Mouse (Mus musculus) megakaryocyte, adult 5-6 weeks (primary cell): Measurements from ENCODE around the gene Pitpnm3. TPM values are rescaled to one million over a fixed set of nuclear protein-coding genes. Genes with fewer than 3 reads are reported as not detected.

Source experiments
- ATAC-seq: 2 replicates; pipeline ENCODE4 v1.8.0; 2016; ENCODE audit warnings: mild to moderate bottlenecking, inconsistent platforms; ENCODE audit not compliant: poor library complexity, severe bottlenecking
- total RNA-seq, 2 experiments: library from RNA; stranded (forward) in 1 of 2; stranded (reverse) in 1 of 2; fragments of 153-499, 151-499 nt in 1 of 2; fragments of 221-1000, 200-1000 nt in 1 of 2; gene quantifications; 2 replicates each; pipeline versions ENCODE4 v1.2.3 to v1.2.4; 2015 to 2017

Pitpnm3 gene
- total RNA-seq, 2 experiments from 2014 or later: 0.07 TPM; not detected in 1

- ATAC-seq: peak; percentile 67
These were observed 109.7 kb downstream of the Pitpnm3 start for GRCm38 (mm10) chr11:72025843-72026242.

GRCm38 (mm10) chr11:72024193-72024781 is 111.3 kb downstream of the Pitpnm3 start:
- peak; percentile 89 for ATAC-seq

GRCm38 (mm10) chr11:72023581-72023980 is 112.0 kb downstream of the Pitpnm3 start:
- ATAC-seq: no peak

GRCm38 (mm10) chr11:72022827-72023226 is 112.8 kb downstream of the Pitpnm3 start:
- no peak for ATAC-seq

GRCm38 (mm10) chr11:72021015-72021414 is 114.6 kb downstream of the Pitpnm3 start:
- no peak for ATAC-seq

GRCm38 (mm10) chr11:72017253-72017601 is 118.4 kb downstream of the Pitpnm3 start:
- no peak for ATAC-seq

- ATAC-seq: no peak
These were observed 118.9 kb downstream of the Pitpnm3 start for GRCm38 (mm10) chr11:72016518-72017252.

GRCm38 (mm10) chr11:72014674-72015073 is 120.9 kb downstream of the Pitpnm3 start:
- no peak for ATAC-seq

GRCm38 (mm10) chr11:72011955-72012354 is 123.6 kb downstream of the Pitpnm3 start:
- no peak for ATAC-seq

- no peak for ATAC-seq
These were observed 124.4 kb downstream of the Pitpnm3 start for GRCm38 (mm10) chr11:72010940-72011722.

- no peak for ATAC-seq
These were observed 125.2 kb downstream of the Pitpnm3 start for GRCm38 (mm10) chr11:72010367-72010766.

- ATAC-seq: no peak
These were observed 130.0 kb downstream of the Pitpnm3 start for GRCm38 (mm10) chr11:72005547-72005946.

GRCm38 (mm10) chr11:72003171-72003570 is 132.4 kb downstream of the Pitpnm3 start:
- ATAC-seq: no peak

GRCm38 (mm10) chr11:72002138-72002853 is 133.3 kb downstream of the Pitpnm3 start:
- no peak for ATAC-seq

- ATAC-seq: no peak
These were observed 135.4 kb downstream of the Pitpnm3 start for GRCm38 (mm10) chr11:72000194-72000593.

Other genes starting within 250 kb of the Pitpnm3 start
- 0.29 and 0.93 TPM in 2 replicates for gene Aipl1, start 98.3 kb downstream of the Pitpnm3 start, total RNA-seq (2015)
- gene Aipl1, start 98.3 kb downstream of the Pitpnm3 start, total RNA-seq (2017): 0.37 and 0.77 TPM in 2 replicates
- gene Pimreg, start 93.7 kb downstream of the Pitpnm3 start, total RNA-seq (2015): 34.0 and 34.1 TPM in 2 replicates
- 16.3 and 17.2 TPM in 2 replicates for gene Pimreg, start 93.7 kb downstream of the Pitpnm3 start, total RNA-seq (2017)
- not detected in 2 replicates for gene Gm43951, start 71.1 kb upstream of the Pitpnm3 start, total RNA-seq (2015)
- 0.11 and 0.24 TPM in 2 replicates for gene Gm43951, start 71.1 kb upstream of the Pitpnm3 start, total RNA-seq (2017)
- 3.6 and 8.8 TPM in 2 replicates for gene 4933427D14Rik, start 71.7 kb upstream of the Pitpnm3 start, total RNA-seq (2015)
- gene 4933427D14Rik, start 71.7 kb upstream of the Pitpnm3 start, total RNA-seq (2017): 5.6 and 9.4 TPM in 2 replicates
- 137 and 150 TPM in 2 replicates for gene Txndc17, start 71.8 kb upstream of the Pitpnm3 start, total RNA-seq (2015)
- 50.6 and 51.3 TPM in 2 replicates for gene Txndc17, start 71.8 kb upstream of the Pitpnm3 start, total RNA-seq (2017)
- gene Med31, start 79.8 kb upstream of the Pitpnm3 start, total RNA-seq (2015): 15.6 and 26.1 TPM in 2 replicates
- gene Med31, start 79.8 kb upstream of the Pitpnm3 start, total RNA-seq (2017): 19.3 and 20.1 TPM in 2 replicates
- gene Slc13a5, start 131.4 kb upstream of the Pitpnm3 start, total RNA-seq (2015): not detected in 2 replicates
- gene Slc13a5, start 131.4 kb upstream of the Pitpnm3 start, total RNA-seq (2017): not detected in 2 replicates
- gene Xaf1, start 165.9 kb upstream of the Pitpnm3 start, total RNA-seq (2015): 57.9 and 72.4 TPM in 2 replicates
- 39.8 and 43.3 TPM in 2 replicates for gene Xaf1, start 165.9 kb upstream of the Pitpnm3 start, total RNA-seq (2017)
- gene Fbxo39, start 178.7 kb upstream of the Pitpnm3 start, total RNA-seq (2015): 0.58 TPM in 1 of 2 replicates, not detected in the other
- 0.11 TPM in 1 of 2 replicates, not detected in the other for gene Fbxo39, start 178.7 kb upstream of the Pitpnm3 start, total RNA-seq (2017)
- not detected in 2 replicates for gene Tekt1, start 226.7 kb upstream of the Pitpnm3 start, total RNA-seq (2015)
- not detected in 2 replicates for gene Tekt1, start 226.7 kb upstream of the Pitpnm3 start, total RNA-seq (2017)